Mouse (Mus musculus): ENCODE results near the gene Mllt6. TPM values are rescaled to one million over a fixed set of nuclear protein-coding genes. Genes with fewer than 3 reads are reported as not detected.
A peak's percentile ranks its signal among the peaks of the same experiment; 100 is the strongest.

The Mllt6 gene
- polyA plus RNA-seq (2015; fragmentation: Nextera tagmentation; extraction: Ambion mirVana): 1.9 and 2.5 TPM in 2 replicates

GRCm38 (mm10) chr11:97662893-97663527 is at the start of gene Mllt6:
Mllt6 (plus strand) TSS chr11:97663414.
- no peaks in the 10 kb centered on the region for H3K27me3 ChIP-seq (ENCODE audit: control insufficient read depth, insufficient read depth, low read length)
- H3K9ac ChIP-seq (ENCODE audit: low read length): peak within 1 kb of the TSS; percentile 92
- H3K27ac ChIP-seq (ENCODE audit: low read length): peak within 1 kb of the TSS; percentile 94
- H3K4me3 ChIP-seq (replicated peaks; ENCODE audit: low read length): peak within 1 kb of the TSS; percentile 86
- H3K36me3 ChIP-seq (ENCODE audit: control insufficient read depth, insufficient read depth, low read length): peaks cover 14% of the 10 kb centered on the region
- peaks cover 31% of the 10 kb centered on the region for H3K4me1 ChIP-seq (ENCODE audit: control insufficient read depth, insufficient read depth, low read length)
- H3K9me3 ChIP-seq (replicated peaks; ENCODE audit: control insufficient read depth, low read length): no peaks in the 10 kb centered on the region
- under 1% methylated on average over 25 of the region's 76 CpGs for WGBS
- H3K4me2 ChIP-seq (ENCODE audit: low read depth, low read length): peak within 1 kb of the TSS; percentile 94
- ATAC-seq (ENCODE audit: insufficient read depth, low FRiP score): peak; percentile 56

GRCm38 (mm10) chr11:97615276-97615675 is 47.9 kb upstream of the Mllt6 start:
- H3K9me3 ChIP-seq (replicated peaks; ENCODE audit: control insufficient read depth, low read length): no peaks in the 10 kb centered on the region
- H3K4me1 ChIP-seq (ENCODE audit: control insufficient read depth, insufficient read depth, low read length): no peaks in the 10 kb centered on the region
- no peak overlapping the region for H3K4me3 ChIP-seq (replicated peaks; ENCODE audit: low read length)
- H3K27ac ChIP-seq (ENCODE audit: low read length): no peak overlapping the region
- ATAC-seq (ENCODE audit: insufficient read depth, low FRiP score): no peak
- no peaks in the 10 kb centered on the region for H3K36me3 ChIP-seq (ENCODE audit: control insufficient read depth, insufficient read depth, low read length)
- no peak overlapping the region for H3K9ac ChIP-seq (ENCODE audit: low read length)
- no peaks in the 10 kb centered on the region for H3K27me3 ChIP-seq (ENCODE audit: control insufficient read depth, insufficient read depth, low read length)
- H3K4me2 ChIP-seq (ENCODE audit: low read depth, low read length): no peak overlapping the region
- 71% methylated on average over 4 of the region's 4 CpGs for WGBS

- no peaks in the 10 kb centered on the region; the same call in 1 of the 2 replicates for H3K27me3 ChIP-seq (ENCODE audit: control insufficient read depth, insufficient read depth, low read length)
- 32% methylated on average over 11 of the region's 11 CpGs for WGBS
- H3K9ac ChIP-seq (ENCODE audit: low read length): no peak overlapping the region
- H3K27ac ChIP-seq (ENCODE audit: low read length): no peak overlapping the region
- no peak overlapping the region for H3K4me3 ChIP-seq (replicated peaks; ENCODE audit: low read length)
- no peaks in the 10 kb centered on the region for H3K9me3 ChIP-seq (replicated peaks; ENCODE audit: control insufficient read depth, low read length)
- no peak overlapping the region for H3K4me2 ChIP-seq (ENCODE audit: low read depth, low read length)
- no peak for ATAC-seq (ENCODE audit: insufficient read depth, low FRiP score)
- no peaks in the 10 kb centered on the region for H3K36me3 ChIP-seq (ENCODE audit: control insufficient read depth, insufficient read depth, low read length)
- no peaks in the 10 kb centered on the region for H3K4me1 ChIP-seq (ENCODE audit: control insufficient read depth, insufficient read depth, low read length)
Measured at GRCm38 (mm10) chr11:97618368-97618767, 44.8 kb upstream of the Mllt6 start.

GRCm38 (mm10) chr11:97619391-97619795 is 43.8 kb upstream of the Mllt6 start:
- Histone ChIP-seq H3K4me3 (replicated peaks; ENCODE audit: low read length) (no peak overlapping the region), H3K4me1 (ENCODE audit: control insufficient read depth, insufficient read depth, low read length) (no peaks in the 10 kb centered on the region), H3K36me3 (ENCODE audit: control insufficient read depth, insufficient read depth, low read length) (no peaks in the 10 kb centered on the region), H3K27me3 (ENCODE audit: control insufficient read depth, insufficient read depth, low read length) (peaks cover 4% of the 10 kb centered on the region), H3K9ac (ENCODE audit: low read length) (no peak overlapping the region), H3K4me2 (ENCODE audit: low read depth, low read length) (no peak overlapping the region), H3K27ac (ENCODE audit: low read length) (no peak overlapping the region), H3K9me3 (replicated peaks; ENCODE audit: control insufficient read depth, low read length) (no peaks in the 10 kb centered on the region)
- no peak for ATAC-seq (ENCODE audit: insufficient read depth, low FRiP score)
- 59% methylated on average over 5 of the region's 5 CpGs for WGBS

- no peak overlapping the region for H3K9ac ChIP-seq (ENCODE audit: low read length)
- no peak overlapping the region for H3K27ac ChIP-seq (ENCODE audit: low read length)
- H3K9me3 ChIP-seq (replicated peaks; ENCODE audit: control insufficient read depth, low read length): no peaks in the 10 kb centered on the region
- no peaks in the 10 kb centered on the region for H3K36me3 ChIP-seq (ENCODE audit: control insufficient read depth, insufficient read depth, low read length)
- no peak overlapping the region for H3K4me3 ChIP-seq (replicated peaks; ENCODE audit: low read length)
- peaks cover 32% of the 10 kb centered on the region for H3K27me3 ChIP-seq (ENCODE audit: control insufficient read depth, insufficient read depth, low read length)
- 0 out of 2 replicates have a peak, but pooled peaks cover 2% of the 10 kb centered on the region for H3K4me1 ChIP-seq (ENCODE audit: control insufficient read depth, insufficient read depth, low read length)
- H3K4me2 ChIP-seq (ENCODE audit: low read depth, low read length): no peak overlapping the region
- 0 out of 2 replicates have a peak, but pooled peaks have one; percentile 30 for ATAC-seq (ENCODE audit: insufficient read depth, low FRiP score)
- WGBS: 3% methylated on average over 6 of the region's 6 CpGs
Measured at GRCm38 (mm10) chr11:97622440-97622839, 40.8 kb upstream of the Mllt6 start.

GRCm38 (mm10) chr11:97623166-97623565 is 40.0 kb upstream of the Mllt6 start:
- Histone ChIP-seq H3K4me3 (replicated peaks; ENCODE audit: low read length) (no peak overlapping the region), H3K4me2 (ENCODE audit: low read depth, low read length) (no peak overlapping the region), H3K27me3 (ENCODE audit: control insufficient read depth, insufficient read depth, low read length) (peaks cover 39% of the 10 kb centered on the region), H3K4me1 (ENCODE audit: control insufficient read depth, insufficient read depth, low read length) (peaks cover 9% of the 10 kb centered on the region; the same call in 1 of the 2 replicates), H3K36me3 (ENCODE audit: control insufficient read depth, insufficient read depth, low read length) (no peaks in the 10 kb centered on the region), H3K27ac (ENCODE audit: low read length) (no peak overlapping the region), H3K9ac (ENCODE audit: low read length) (no peak overlapping the region), H3K9me3 (replicated peaks; ENCODE audit: control insufficient read depth, low read length) (no peaks in the 10 kb centered on the region)
- WGBS: 55% methylated on average over 9 of the region's 9 CpGs
- no peak for ATAC-seq (ENCODE audit: insufficient read depth, low FRiP score)

- Histone ChIP-seq H3K9me3 (replicated peaks; ENCODE audit: control insufficient read depth, low read length) (no peaks in the 10 kb centered on the region), H3K9ac (ENCODE audit: low read length) (no peak overlapping the region), H3K4me3 (replicated peaks; ENCODE audit: low read length) (no peak overlapping the region), H3K36me3 (ENCODE audit: control insufficient read depth, insufficient read depth, low read length) (no peaks in the 10 kb centered on the region), H3K27me3 (ENCODE audit: control insufficient read depth, insufficient read depth, low read length) (peaks cover 44% of the 10 kb centered on the region), H3K27ac (ENCODE audit: low read length) (no peak overlapping the region), H3K4me1 (ENCODE audit: control insufficient read depth, insufficient read depth, low read length) (peaks cover 10% of the 10 kb centered on the region; the same call in 1 of the 2 replicates), H3K4me2 (ENCODE audit: low read depth, low read length) (no peak overlapping the region)
- ATAC-seq (ENCODE audit: insufficient read depth, low FRiP score): no peak
- whole genome bisulfite sequencing: 79% methylated on average over 5 of the region's 5 CpGs
Measured at GRCm38 (mm10) chr11:97625551-97625950, 37.7 kb upstream of the Mllt6 start.

- H3K27ac ChIP-seq (ENCODE audit: low read length): no peak overlapping the region
- 14% methylated on average over 13 of the region's 13 CpGs for WGBS
Measured at GRCm38 (mm10) chr11:97626431-97626830, 36.8 kb upstream of the Mllt6 start.

GRCm38 (mm10) chr11:97626850-97627249 is 36.4 kb upstream of the Mllt6 start:
- no peak overlapping the region for H3K4me2 ChIP-seq (ENCODE audit: low read depth, low read length)

More at GRCm38 (mm10) chr11:97626431-97626830, 36.8 kb upstream of the Mllt6 start:
- Histone ChIP-seq H3K4me2 (ENCODE audit: low read depth, low read length) (no peak overlapping the region), H3K27me3 (ENCODE audit: control insufficient read depth, insufficient read depth, low read length) (peaks cover 51% of the 10 kb centered on the region), H3K36me3 (ENCODE audit: control insufficient read depth, insufficient read depth, low read length) (no peaks in the 10 kb centered on the region), H3K4me1 (ENCODE audit: control insufficient read depth, insufficient read depth, low read length) (peaks cover 10% of the 10 kb centered on the region; the same call in 1 of the 2 replicates), H3K9me3 (replicated peaks; ENCODE audit: control insufficient read depth, low read length) (no peaks in the 10 kb centered on the region), H3K9ac (ENCODE audit: low read length) (no peak overlapping the region), H3K4me3 (replicated peaks; ENCODE audit: low read length) (no peak overlapping the region)
- ATAC-seq (ENCODE audit: insufficient read depth, low FRiP score): no peak

More at GRCm38 (mm10) chr11:97626850-97627249, 36.4 kb upstream of the Mllt6 start:
- Histone ChIP-seq H3K4me1 (ENCODE audit: control insufficient read depth, insufficient read depth, low read length) (peaks cover 10% of the 10 kb centered on the region; the same call in 1 of the 2 replicates), H3K27ac (ENCODE audit: low read length) (no peak overlapping the region), H3K27me3 (ENCODE audit: control insufficient read depth, insufficient read depth, low read length) (peaks cover 56% of the 10 kb centered on the region), H3K9ac (ENCODE audit: low read length) (no peak overlapping the region), H3K4me3 (replicated peaks; ENCODE audit: low read length) (no peak overlapping the region), H3K9me3 (replicated peaks; ENCODE audit: control insufficient read depth, low read length) (no peaks in the 10 kb centered on the region), H3K36me3 (ENCODE audit: control insufficient read depth, insufficient read depth, low read length) (no peaks in the 10 kb centered on the region)
- WGBS: 26% methylated on average over 10 of the region's 10 CpGs
- 0 out of 2 replicates have a peak, but pooled peaks have one; percentile 12 for ATAC-seq (ENCODE audit: insufficient read depth, low FRiP score)
